Mouse (Mus musculus) adrenal gland, postnatal 25 days (tissue): ENCODE results near the gene Card10. TPM values are rescaled to one million over a fixed set of nuclear protein-coding genes. Genes with fewer than 3 reads are reported as not detected.

Experiments used
- DNase-seq: peaks from one replicate; pipeline ENCODE4 v3.0.0; 2021; ENCODE audit warnings: mixed read lengths
- total RNA-seq: library from RNA; stranded (reverse); gene quantifications from 2 replicates; pipeline ENCODE4 v1.2.3, GENCODE M21; 2021

The Card10 gene
- total RNA-seq, 1 experiment from 2014 or later, result 7.0 TPM

GRCm38 (mm10) chr15:78834233-78835005 is 31.6 kb upstream of the Card10 start:
- DNase-seq, result no peak

GRCm38 (mm10) chr15:78833582-78833981 is 30.7 kb upstream of the Card10 start:
- no peak for DNase-seq

DNA sequence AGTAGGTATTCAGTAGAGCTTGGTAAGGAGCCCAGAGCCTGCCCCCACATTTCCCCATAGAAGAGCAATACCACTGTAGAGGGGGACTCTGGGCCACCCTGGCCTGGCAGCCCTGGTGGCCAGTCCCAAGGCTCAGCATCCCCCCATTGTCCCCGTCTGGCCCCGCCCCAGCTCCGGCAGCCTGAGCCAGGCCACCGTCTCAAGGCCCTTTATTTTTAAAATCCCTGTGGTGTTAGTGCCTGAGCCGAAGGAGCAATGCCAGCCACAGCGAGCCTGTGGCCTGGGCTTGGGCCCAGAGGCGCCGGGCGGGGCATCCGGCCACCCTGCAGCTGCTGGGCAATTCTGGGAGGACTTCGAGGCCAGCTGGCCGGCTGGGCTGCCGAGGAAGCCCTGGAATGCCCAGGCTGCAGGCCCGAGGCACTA is 29.9 kb upstream of the Card10 start:
- peak; percentile 84 for DNase-seq

DNA sequence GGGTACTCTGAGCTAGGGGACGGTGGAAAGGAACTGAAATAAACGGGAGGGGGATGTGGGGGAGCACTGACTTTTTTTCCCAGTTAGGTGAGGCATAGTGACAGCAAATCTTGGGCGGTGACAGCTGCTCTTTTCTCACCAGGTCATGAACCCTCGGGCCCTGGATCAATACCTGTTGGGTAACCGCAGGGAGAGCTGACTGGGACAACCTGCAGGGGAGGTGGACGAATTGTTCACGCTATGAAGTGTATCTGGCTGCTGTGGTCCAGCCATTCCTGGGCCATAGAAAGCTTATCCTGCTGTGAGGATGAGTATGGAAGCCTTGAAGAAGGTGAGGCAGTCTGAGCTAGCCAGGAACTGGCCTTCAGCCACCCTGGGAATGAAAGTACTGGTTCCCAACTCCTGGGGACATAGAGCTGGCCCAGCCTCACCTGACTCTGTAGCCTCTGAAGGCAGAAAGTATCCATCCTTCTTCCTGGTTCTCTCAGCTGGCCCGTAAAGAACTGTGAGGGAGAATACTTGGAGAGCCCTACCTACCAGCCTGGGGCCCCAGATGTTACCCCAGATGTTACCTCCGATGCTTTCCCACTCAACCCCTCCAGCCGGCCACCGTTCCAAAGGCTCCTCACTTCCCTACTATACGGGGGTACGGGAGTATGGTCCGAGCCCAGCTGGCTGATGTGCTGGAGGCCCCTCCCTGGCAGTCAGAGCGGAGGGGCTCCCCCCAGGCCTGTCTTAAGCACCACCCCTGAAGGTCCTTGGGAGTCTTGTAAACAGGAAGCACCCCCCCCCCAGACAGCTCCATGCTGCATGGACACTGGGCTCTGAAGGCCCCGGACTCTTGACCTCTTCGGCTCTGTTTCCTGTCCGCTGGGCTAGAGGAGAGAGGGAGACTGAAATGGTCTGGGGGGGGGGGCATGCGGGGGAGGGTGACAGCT is 29.1 kb upstream of the Card10 start:
- DNase-seq, result peak; percentile 41

- DNase-seq, result no peak
Measured at GRCm38 (mm10) chr15:78830742-78831719, 28.2 kb upstream of the Card10 start.

DNA sequence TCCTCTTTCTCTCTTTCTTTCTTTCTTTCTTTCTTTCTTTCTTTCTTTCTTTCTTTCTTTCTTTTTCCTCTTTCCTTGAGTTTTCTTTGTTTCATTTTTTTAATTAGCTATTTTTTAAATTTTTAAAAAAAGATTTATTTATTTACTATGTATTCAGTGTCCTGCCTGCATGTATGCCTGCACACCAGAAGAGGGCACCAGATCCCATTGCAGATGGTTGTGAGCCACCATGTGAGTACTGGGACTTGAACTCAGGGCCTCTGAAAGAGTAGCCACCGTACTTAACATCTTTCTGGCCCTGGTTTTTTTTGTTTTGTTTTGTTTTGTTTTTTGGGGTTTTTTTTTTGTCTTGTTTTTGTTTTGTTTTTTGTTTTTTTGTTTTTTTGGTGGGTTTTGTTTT is 26.8 kb upstream of the Card10 start:
- no peak for DNase-seq

DNA sequence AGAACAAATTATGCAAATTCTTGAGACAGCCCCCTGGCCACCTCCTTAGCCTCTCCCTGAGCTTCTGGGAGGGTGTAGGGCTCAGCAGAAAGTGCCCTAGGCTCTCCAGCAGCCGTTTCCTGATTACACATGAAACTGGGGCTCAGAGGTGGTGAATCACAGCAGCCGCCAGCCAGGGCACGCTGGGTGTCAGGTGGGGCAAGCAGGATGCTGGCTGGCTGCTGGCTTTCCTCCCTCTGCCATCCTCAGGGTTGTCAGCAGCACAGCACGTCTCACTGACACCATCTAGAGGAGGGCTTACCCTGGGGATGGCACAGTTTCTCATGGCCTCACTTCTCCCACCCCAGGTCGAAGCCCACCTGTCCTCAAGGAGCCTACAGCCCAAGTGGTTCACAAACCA is 25.5 kb upstream of the Card10 start:
- DNase-seq, result no peak

GRCm38 (mm10) chr15:78826213-78827204 is 23.7 kb upstream of the Card10 start:
- DNase-seq, result peak; percentile 74

GRCm38 (mm10) chr15:78816074-78816391 is 13.2 kb upstream of the Card10 start:
- DNase-seq, result no peak

DNA sequence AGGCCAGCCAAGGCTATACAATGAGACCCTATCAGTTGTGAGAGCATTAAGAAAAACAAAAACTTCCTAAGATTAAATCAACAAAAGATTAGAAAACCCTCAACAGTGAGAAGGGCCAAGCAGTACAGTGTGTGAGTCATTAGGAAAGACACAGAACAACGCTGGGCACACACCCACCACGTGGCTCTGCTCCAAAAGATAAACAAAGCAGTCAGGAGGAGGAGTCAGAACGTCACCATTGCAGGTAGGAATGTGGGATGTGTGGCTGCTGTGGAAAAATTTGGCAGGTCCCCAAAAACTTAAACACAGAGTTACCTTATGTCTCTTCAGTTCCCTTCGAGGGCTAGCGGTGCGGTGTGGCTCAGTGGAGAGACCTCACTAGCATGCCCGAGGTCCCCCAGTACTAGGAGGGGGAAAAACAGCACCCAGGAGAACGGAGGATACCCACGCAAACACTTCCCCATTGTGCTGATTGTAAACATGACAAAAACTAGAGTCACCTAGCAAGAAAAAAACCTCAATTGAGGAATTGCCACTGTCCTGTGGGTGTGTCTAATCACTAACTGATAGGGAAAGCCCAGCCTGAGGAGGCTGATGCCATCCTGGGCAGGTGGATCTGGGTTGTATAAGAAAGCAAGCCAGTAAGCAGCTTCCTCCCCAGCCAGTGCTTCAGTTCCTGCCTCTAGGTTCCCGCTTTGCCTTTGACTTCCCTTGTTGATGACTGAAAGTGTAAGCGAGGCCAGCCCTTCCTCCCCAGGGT is 12.7 kb upstream of the Card10 start:
- DNase-seq, result no peak

GRCm38 (mm10) chr15:78813603-78814002 is 10.8 kb upstream of the Card10 start:
- no peak for DNase-seq

DNA sequence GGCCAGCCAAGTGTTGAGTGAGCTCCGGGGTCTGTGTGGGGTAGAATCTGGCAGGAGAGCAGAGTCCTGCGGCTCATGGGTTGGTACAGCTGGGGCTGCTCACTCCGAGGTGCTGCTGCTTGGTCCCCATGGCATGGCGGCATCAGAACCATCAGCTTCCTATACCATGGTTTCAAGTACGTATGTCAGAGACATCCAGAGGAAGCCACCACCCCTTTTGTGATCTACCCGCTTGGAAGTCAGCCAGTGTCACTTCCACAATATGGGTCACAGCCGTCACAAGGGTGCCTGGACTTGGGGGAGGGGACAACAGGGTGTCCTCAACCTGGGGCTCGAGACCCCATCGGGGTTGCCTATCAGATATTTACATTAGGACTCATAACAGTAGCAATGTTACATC is 7.3 kb upstream of the Card10 start:
- no peak for DNase-seq

DNA sequence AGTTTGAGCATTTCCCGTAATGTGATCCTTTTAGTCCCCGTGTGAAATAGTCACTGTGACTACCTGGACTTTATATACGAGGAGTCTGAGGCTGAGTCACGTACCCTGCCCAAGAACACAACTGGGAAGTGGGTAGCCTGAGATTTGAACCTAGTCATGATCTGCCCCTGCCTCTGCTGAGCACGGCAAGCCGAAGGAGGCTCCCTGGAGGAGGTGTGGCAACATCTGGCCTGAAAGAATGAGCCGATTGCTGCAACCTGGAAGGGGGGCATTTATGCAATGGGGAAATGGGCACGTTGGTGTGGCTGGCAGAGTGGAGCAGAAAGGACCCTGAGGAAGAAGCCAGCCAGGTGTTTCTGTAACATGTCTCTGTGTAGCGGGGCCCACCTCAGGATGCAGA is 6.9 kb upstream of the Card10 start:
- DNase-seq, result no peak

GRCm38 (mm10) chr15:78808980-78809379 is 6.1 kb upstream of the Card10 start:
- DNase-seq, result no peak

GRCm38 (mm10) chr15:78807141-78807540 is 4.3 kb upstream of the Card10 start:
- peak; percentile 46 for DNase-seq

DNA sequence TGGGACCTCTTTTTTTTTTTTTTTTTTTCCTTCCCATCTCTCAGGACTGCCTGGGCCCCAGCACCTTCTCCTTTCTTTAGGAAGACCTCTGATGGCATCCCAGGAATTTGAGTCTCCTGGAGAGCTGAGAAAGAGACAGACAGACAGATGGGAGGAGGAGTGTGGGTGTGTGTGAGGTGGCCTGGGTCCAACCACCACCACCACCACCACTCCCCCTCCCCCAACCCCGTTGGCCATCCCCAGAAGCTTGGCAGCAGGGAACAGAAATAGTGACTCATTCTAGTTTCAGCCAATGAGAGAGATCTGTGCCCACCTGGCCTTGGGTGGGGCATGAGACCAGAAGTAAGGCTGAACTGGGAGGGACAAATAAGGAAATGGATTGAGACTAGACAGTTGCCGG is 3.8 kb upstream of the Card10 start:
- DNase-seq, result no peak

GRCm38 (mm10) chr15:78805351-78805750 is 2.5 kb upstream of the Card10 start:
- DNase-seq, result no peak

DNA sequence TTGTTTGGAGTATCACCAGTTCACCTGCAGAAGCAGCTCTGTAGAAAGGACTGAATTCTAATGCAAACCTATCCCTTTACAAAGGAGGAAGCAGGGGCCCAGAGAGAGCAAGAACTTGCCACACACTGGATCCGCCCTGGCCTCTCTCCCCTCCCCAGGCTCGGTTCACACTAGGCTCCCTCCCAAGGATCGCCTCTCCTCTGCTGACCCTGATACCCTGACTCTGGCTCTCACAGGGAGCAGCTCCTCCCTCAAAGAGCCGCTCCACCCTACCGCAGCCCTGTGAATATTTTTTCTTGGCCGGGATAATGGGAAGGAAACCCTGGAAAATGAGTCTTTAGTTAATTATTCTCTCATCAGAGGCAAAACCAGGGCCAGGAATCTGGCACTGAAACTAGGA is 1.5 kb upstream of the Card10 start:
- DNase-seq, result no peak

DNA sequence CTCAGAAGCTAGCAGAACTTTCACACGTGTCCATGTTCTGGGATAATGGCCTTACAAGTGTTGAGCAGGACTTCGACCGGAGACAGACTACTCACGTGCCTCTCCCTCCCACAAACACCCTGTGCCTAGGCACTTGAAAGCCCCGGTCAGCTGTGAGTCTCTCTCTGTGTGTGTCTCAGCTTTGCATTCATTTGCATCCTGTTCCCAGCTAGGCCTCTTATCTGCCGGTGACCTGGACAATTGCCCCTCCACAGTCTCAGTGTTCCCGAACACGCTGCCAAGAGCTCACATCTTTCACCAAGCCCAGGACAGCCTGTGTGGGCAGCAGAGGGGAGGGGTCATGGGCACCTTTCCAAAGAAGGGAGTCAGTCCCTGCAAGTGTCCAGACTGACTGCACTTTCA is 658 bp upstream of the Card10 start:
- DNase-seq, result peak; percentile 46
